20 mouse cellular contexts compared by ENCODE assay signal in genomic region chr15:97873717-97874116, GRCm38 (mm10). TPM values are rescaled to one million over a fixed set of nuclear protein-coding genes. Genes with fewer than 3 reads are reported as not detected.
A peak's percentile ranks its signal among the peaks of the same experiment; 100 is the strongest.
DNase-seq lines count a peak whose midpoint lies in the region; ATAC-seq lines count a peak whose summit lies in the region.
"Had no signal": no experiment of that assay in that cellular context is flagged by ENCODE, and none has a peak within 500 bp of the region (broad histone marks: within the 10 kb centered on the region; RNA-seq: fewer than 3 reads in every experiment).

No protein-coding gene starts in this region.

- H3K4me3 ChIP-seq in kidney, embryonic 16.5 days (ENCODE audit: low read length), result no peak overlapping the region
- H3K4me3 ChIP-seq: embryonic facial prominence, embryonic 12.5 days; forebrain, embryonic 15.5 days; heart, embryonic 10.5 days; hindbrain, embryonic 12.5 days had no signal

- H3K27me3 ChIP-seq in kidney, embryonic 16.5 days (ENCODE audit: insufficient read depth, low read length), result no peaks in the 10 kb centered on the region
- H3K27me3 ChIP-seq: embryonic facial prominence, embryonic 12.5 days; forebrain, embryonic 15.5 days; hindbrain, embryonic 12.5 days had no signal

- ATAC-seq in kidney, embryonic 16.5 days (ENCODE audit: low FRiP score, low TSS enrichment), result peak; percentile 66
- no peak for ATAC-seq in megakaryocyte progenitor cell, adult 5-6 weeks (replicated peaks; ENCODE audit: poor library complexity)
- ATAC-seq: forebrain, embryonic 15.5 days; hindbrain, embryonic 16.5 days had no signal

- 34% methylated on average over 9 of the region's 9 CpGs for WGBS in kidney, embryonic 16.5 days

- H3K9me3 ChIP-seq in kidney, embryonic 16.5 days (ENCODE audit: low read length), result no peaks in the 10 kb centered on the region
- H3K9me3 ChIP-seq: embryonic facial prominence, embryonic 12.5 days; forebrain, embryonic 15.5 days; heart, embryonic 10.5 days; hindbrain, embryonic 12.5 days had no signal

- H3K36me3 ChIP-seq in kidney, embryonic 16.5 days (ENCODE audit: insufficient read depth, low read length), result no peaks in the 10 kb centered on the region
- H3K36me3 ChIP-seq: embryonic facial prominence, embryonic 12.5 days; forebrain, embryonic 15.5 days; heart, embryonic 10.5 days; hindbrain, embryonic 12.5 days had no signal

- H3K4me2 ChIP-seq in kidney, embryonic 16.5 days (replicated peaks; ENCODE audit: low read depth, low read length), result no peak overlapping the region
- H3K4me2 ChIP-seq: embryonic facial prominence, embryonic 12.5 days; forebrain, embryonic 15.5 days; hindbrain, embryonic 12.5 days had no signal

- H3K4me1 ChIP-seq in kidney, embryonic 16.5 days (ENCODE audit: insufficient read depth, low read length), result peaks cover 4% of the 10 kb centered on the region; the same call in 1 of the 2 replicates
- H3K4me1 ChIP-seq: embryonic facial prominence, embryonic 12.5 days; forebrain, embryonic 15.5 days; hindbrain, embryonic 12.5 days had no signal

- no peak overlapping the region for H3K27ac ChIP-seq in kidney, embryonic 16.5 days (ENCODE audit: low read length)
- H3K27ac ChIP-seq: embryonic facial prominence, embryonic 12.5 days; forebrain, embryonic 15.5 days; heart, embryonic 10.5 days; hindbrain, embryonic 12.5 days had no signal

- DNase-seq in kidney, adult 8-10 months, result no peak
- peak; percentile 43 to 62 for DNase-seq in kidney, postnatal 25 days
- DNase-seq in kidney, adult 11 months, result no peak
- DNase-seq in kidney, postnatal 36 days, result peak; percentile 43 to 48
- no peak for DNase-seq in right cerebral cortex, postnatal 25 days
- DNase-seq: adrenal gland, postnatal 10 days; cerebellum, adult 11 months; cerebellum, adult 9-10 months; cerebellum, postnatal 25 days; gastrocnemius, postnatal 25 days; heart, adult 11 months; heart, postnatal 10 days; heart, postnatal 4 days had no signal

- no peak overlapping the region for H3K9ac ChIP-seq in kidney, embryonic 16.5 days (replicated peaks; ENCODE audit: low read length)
- H3K9ac ChIP-seq: embryonic facial prominence, embryonic 12.5 days; forebrain, embryonic 15.5 days; hindbrain, embryonic 12.5 days had no signal

RNA-seq across cellular contexts. Expression of gene Hdac7, which starts 29.4 kb away (rescaled TPM):
- 37.3 and 40.0 TPM in 2 replicates for polyA plus RNA-seq in kidney, embryonic 16.5 days (2015; fragmentation: Nextera tagmentation; extraction: Ambion mirVana)
- total RNA-seq in megakaryocyte progenitor cell, adult 5-6 weeks (2015), result 22.1 and 29.2 TPM in 2 replicates
- 12.6 and 14.0 TPM in 2 replicates for total RNA-seq in megakaryocyte progenitor cell, adult 5-6 weeks (2017)

RNA-seq across cellular contexts. Expression of gene Vdr, which starts 36.7 kb away (rescaled TPM):
- polyA plus RNA-seq in kidney, embryonic 16.5 days (2015; fragmentation: Nextera tagmentation; extraction: Ambion mirVana), result 9.6 and 10.5 TPM in 2 replicates
- total RNA-seq in megakaryocyte progenitor cell, adult 5-6 weeks (2015), result 5.3 and 7.9 TPM in 2 replicates
- 1.7 and 1.9 TPM in 2 replicates for total RNA-seq in megakaryocyte progenitor cell, adult 5-6 weeks (2017)

Comparison
In these comparisons a context has a peak if more than half of its experiments do, and no peak if none do; other contexts are left out.
1. DNase-seq: peak in kidney, postnatal 25 days (2 of 2) and kidney, postnatal 36 days (2 of 2); none in kidney, adult 8-10 months (0 of 2), kidney, adult 11 months (single experiment) and right cerebral cortex, postnatal 25 days (single experiment).